In genomic region chr12:83489748-83490147, GRCm38 (mm10) we compare ENCODE assay signal across 1 mouse cellular context.
TF ChIP-seq lines count a peak whose summit lies in the region.

No protein-coding gene starts in this region.

TF ChIP-seq in MEL, 35 proteins besides CTCF, POLR2A, EP300 and RAD21:
- TF ChIP-seq SMC3 (IDR thresholded peaks at IDR 0.05; ENCODE audit: low read depth, low read length) (peak; percentile 67), ZC3H11A (IDR thresholded peaks at IDR 0.05; ENCODE audit: low read depth, low read length) (peak; percentile 31; the same call in 1 of the 2 replicates), UBTF (IDR thresholded peaks at IDR 0.05; ENCODE audit: borderline replicate concordance, insufficient read depth, low read depth, low read length) (no peak)
